Mouse (Mus musculus): ENCODE measurements around the gene Mertk. TPM values are rescaled to one million over a fixed set of nuclear protein-coding genes. Genes with fewer than 3 reads are reported as not detected.

The Mertk gene
- polyA plus RNA-seq, 2 experiments, result 3.1 to 3.2 TPM

DNA sequence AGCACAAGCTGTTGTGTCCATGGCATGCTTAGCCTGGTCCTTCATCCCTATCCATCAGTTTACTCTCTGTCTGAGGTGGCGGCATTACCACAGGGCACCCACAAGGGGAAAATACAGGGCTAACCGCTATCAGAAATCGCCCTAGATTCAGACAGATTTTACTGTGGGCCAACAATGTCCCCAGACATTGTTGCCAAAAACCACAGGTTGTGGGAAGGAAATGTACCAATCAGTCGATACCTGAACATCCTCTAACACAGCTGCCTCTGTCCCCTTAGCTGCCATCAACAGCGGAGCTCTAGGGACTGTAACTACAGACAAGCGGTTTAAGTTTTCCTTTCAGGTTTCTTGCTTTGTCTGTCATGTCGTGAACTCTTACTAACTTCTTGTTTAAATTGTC, 86.1 kb downstream of the Mertk start:
- no peak overlapping the region for H3K27ac ChIP-seq
- DNase-seq (ENCODE audit: low read depth in 3 of 3, low spot score in 3 of 3) (no peak), ATAC-seq (ENCODE audit: insufficient read depth) (no peak)
- TF ChIP-seq CTCF (IDR thresholded peaks at IDR 0.05; ENCODE audit: low read depth) (no peak), EP300 (IDR thresholded peaks at IDR 0.05; ENCODE audit: low read depth) (no peak)
- WGBS (ENCODE audit: insufficient replicate concordance), result 69% methylated on average over 7 of the region's 7 CpGs
- no peaks in the 10 kb centered on the region for H3K4me1 ChIP-seq (replicated peaks; ENCODE audit: control insufficient read depth in 2 of 2, insufficient read depth in 2 of 2, low read length in 1 of 2)
- no peak overlapping the region for H3K9ac ChIP-seq (replicated peaks)
- no peaks in the 10 kb centered on the region for H3K9me3 ChIP-seq (ENCODE audit: control insufficient read depth, low read length)
- no peaks in the 10 kb centered on the region for H3K36me3 ChIP-seq (replicated peaks; ENCODE audit: control insufficient read depth, insufficient read depth, low read depth)
- no peaks in the 10 kb centered on the region for H3K27me3 ChIP-seq (ENCODE audit: control insufficient read depth, insufficient read depth, low read length)
- H3K4me2 ChIP-seq (ENCODE audit: low read depth), result no peak overlapping the region
- H3K4me3 ChIP-seq (ENCODE audit: insufficient read depth in 1 of 2, low read depth in 2 of 2, low read length in 2 of 2), result no peak overlapping the region

DNA sequence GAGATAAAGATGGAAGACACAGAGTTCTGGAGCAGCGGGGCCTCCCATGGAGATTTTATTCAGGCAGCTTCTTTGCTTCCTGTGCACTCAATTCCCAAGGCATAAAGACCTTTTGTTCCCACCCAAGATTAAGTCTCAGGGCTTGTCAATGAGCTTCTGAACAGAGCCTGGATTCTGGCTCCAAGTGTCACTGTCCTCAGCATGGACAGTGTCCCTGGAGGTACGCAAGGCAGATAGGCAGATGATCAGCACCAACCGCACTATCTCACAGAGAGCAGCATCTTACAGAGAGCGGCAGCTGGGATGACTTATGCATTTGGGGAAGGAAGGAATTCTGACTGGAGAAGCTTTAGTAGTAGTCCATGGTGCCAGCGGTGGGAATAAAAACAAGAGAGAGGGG, 87.6 kb downstream of the Mertk start:
- WGBS (ENCODE audit: insufficient replicate concordance), result 68% methylated on average over 5 of the region's 5 CpGs
- H3K4me3 ChIP-seq (ENCODE audit: insufficient read depth in 1 of 2, low read depth in 2 of 2, low read length in 2 of 2), result no peak overlapping the region

DNA sequence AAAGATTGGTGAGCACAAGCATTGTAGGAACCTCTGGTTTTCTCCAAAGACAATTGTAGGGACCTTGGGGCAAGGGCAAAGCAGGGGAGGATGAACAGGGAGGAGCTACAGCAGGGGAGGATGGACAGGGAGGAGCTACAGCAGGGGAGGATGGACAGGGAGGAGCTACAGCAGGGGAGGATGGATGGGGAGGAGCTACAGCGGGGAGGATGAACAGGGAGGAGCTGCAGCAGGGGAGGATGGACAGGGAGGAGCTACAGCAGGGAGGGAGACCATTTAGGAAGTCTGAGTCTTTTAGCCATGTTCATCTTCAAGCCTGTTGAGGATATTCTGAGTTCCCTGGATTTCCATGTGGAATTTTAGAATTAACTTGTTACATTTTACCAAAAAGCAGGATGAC, 88.0 kb downstream of the Mertk start:
- no peaks in the 10 kb centered on the region for H3K9me3 ChIP-seq (ENCODE audit: control insufficient read depth, low read length)
- ATAC-seq (ENCODE audit: insufficient read depth) (no peak), DNase-seq (ENCODE audit: low read depth in 3 of 3, low spot score in 3 of 3) (no peak)
- no peaks in the 10 kb centered on the region for H3K4me1 ChIP-seq (replicated peaks; ENCODE audit: control insufficient read depth in 2 of 2, insufficient read depth in 2 of 2, low read length in 1 of 2)
- no peaks in the 10 kb centered on the region for H3K27me3 ChIP-seq (ENCODE audit: control insufficient read depth, insufficient read depth, low read length)
- no peak overlapping the region for H3K4me2 ChIP-seq (ENCODE audit: low read depth)
- TF ChIP-seq CTCF (IDR thresholded peaks at IDR 0.05; ENCODE audit: low read depth), result no peak
- TF ChIP-seq EP300 (IDR thresholded peaks at IDR 0.05; ENCODE audit: low read depth), result no peak
- WGBS (ENCODE audit: insufficient replicate concordance), result 55% methylated on average over 1 of the region's 1 CpGs
- no peak overlapping the region for H3K9ac ChIP-seq (replicated peaks)
- H3K4me3 ChIP-seq (ENCODE audit: insufficient read depth in 1 of 2, low read depth in 2 of 2, low read length in 2 of 2), result no peak overlapping the region
- no peak overlapping the region for H3K27ac ChIP-seq
- H3K36me3 ChIP-seq (replicated peaks; ENCODE audit: control insufficient read depth, insufficient read depth, low read depth), result no peaks in the 10 kb centered on the region

More for the DNA sequence above, 87.6 kb downstream of the Mertk start:
- ATAC-seq (ENCODE audit: insufficient read depth), result no peak
- Histone ChIP-seq H3K9ac (replicated peaks) (no peak overlapping the region), H3K27ac (no peak overlapping the region), H3K4me2 (ENCODE audit: low read depth) (no peak overlapping the region), H3K4me1 (replicated peaks; ENCODE audit: control insufficient read depth in 2 of 2, insufficient read depth in 2 of 2, low read length in 1 of 2) (no peaks in the 10 kb centered on the region), H3K36me3 (replicated peaks; ENCODE audit: control insufficient read depth, insufficient read depth, low read depth) (no peaks in the 10 kb centered on the region), H3K27me3 (ENCODE audit: control insufficient read depth, insufficient read depth, low read length) (no peaks in the 10 kb centered on the region), H3K9me3 (ENCODE audit: control insufficient read depth, low read length) (no peaks in the 10 kb centered on the region)
- DNase-seq (ENCODE audit: low read depth in 3 of 3, low spot score in 3 of 3), result no peak
- TF ChIP-seq EP300 (IDR thresholded peaks at IDR 0.05; ENCODE audit: low read depth), result no peak
- TF ChIP-seq CTCF (IDR thresholded peaks at IDR 0.05; ENCODE audit: low read depth), result no peak

DNA sequence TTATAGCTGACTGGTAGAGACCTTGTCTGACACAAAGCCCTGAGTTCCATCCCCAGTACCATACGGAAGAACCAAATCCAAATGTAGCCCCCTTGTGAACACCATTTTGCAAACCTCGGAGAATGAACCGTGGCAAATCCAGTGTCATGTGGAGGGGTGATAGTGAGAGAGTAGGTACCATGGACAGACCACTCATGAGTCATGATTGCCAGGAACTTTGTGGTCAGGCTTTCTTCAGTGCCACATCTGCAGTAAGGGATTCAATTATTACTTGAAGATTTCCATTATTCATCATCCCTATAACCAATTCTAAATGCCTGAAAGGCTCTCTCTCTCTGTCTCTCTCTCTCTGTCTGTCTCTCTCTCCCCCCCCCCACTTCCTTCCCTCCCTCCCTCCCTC, 89.0 kb downstream of the Mertk start:
- Histone ChIP-seq H3K36me3 (replicated peaks; ENCODE audit: control insufficient read depth, insufficient read depth, low read depth) (no peaks in the 10 kb centered on the region), H3K4me2 (ENCODE audit: low read depth) (no peak overlapping the region), H3K4me3 (ENCODE audit: insufficient read depth in 1 of 2, low read depth in 2 of 2, low read length in 2 of 2) (no peak overlapping the region), H3K27me3 (ENCODE audit: control insufficient read depth, insufficient read depth, low read length) (no peaks in the 10 kb centered on the region), H3K9me3 (ENCODE audit: control insufficient read depth, low read length) (no peaks in the 10 kb centered on the region), H3K4me1 (replicated peaks; ENCODE audit: control insufficient read depth in 2 of 2, insufficient read depth in 2 of 2, low read length in 1 of 2) (no peaks in the 10 kb centered on the region), H3K27ac (no peak overlapping the region), H3K9ac (replicated peaks) (no peak overlapping the region)
- 48% methylated on average over 3 of the region's 3 CpGs for WGBS (ENCODE audit: insufficient replicate concordance)
- ATAC-seq (ENCODE audit: insufficient read depth) (no peak), DNase-seq (ENCODE audit: low read depth in 3 of 3, low spot score in 3 of 3) (no peak)
- TF ChIP-seq EP300 (IDR thresholded peaks at IDR 0.05; ENCODE audit: low read depth) (no peak), CTCF (IDR thresholded peaks at IDR 0.05; ENCODE audit: low read depth) (no peak)

DNA sequence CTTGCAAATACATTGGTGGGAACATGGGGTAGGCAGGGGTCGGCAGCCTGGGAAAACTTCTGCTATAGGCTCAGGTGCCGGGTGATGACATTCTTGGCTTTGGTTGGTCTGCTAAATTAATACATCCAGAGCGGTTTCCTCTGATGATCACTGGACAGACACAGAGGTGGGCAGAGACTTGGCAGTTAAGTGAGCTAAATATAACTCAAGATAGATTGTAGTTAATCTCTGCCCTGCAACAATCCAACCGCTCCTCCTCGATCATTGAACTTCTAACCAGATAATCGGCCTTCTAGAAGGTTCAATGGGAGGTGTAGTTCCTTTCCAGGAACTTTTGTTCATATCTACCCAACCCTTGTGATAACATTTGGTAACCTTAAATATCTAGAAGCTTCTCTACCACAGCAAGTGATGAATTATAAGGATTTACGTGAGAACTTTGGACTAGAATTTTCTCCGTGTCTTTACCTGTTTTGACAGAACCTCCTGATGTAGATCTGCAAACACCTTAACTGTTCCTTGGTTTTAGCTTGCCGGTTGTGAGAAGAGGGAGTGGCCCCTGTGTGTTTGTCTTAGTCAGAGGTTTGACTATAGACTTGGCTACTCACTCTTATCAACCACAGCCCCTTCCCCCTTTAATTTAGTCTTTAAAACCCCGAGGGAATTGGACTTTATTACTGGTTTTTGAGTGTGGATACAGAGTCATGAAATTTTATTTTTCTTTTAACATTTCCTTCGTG, 92.3 kb downstream of the Mertk start:
- H3K4me3 ChIP-seq (ENCODE audit: insufficient read depth in 1 of 2, low read depth in 2 of 2, low read length in 2 of 2), result no peak overlapping the region

More for the DNA sequence above, 92.3 kb downstream of the Mertk start:
- Histone ChIP-seq H3K9ac (replicated peaks) (no peak overlapping the region), H3K4me1 (replicated peaks; ENCODE audit: control insufficient read depth in 2 of 2, insufficient read depth in 2 of 2, low read length in 1 of 2) (no peaks in the 10 kb centered on the region), H3K27ac (no peak overlapping the region), H3K4me2 (ENCODE audit: low read depth) (no peak overlapping the region), H3K9me3 (ENCODE audit: control insufficient read depth, low read length) (no peaks in the 10 kb centered on the region), H3K27me3 (ENCODE audit: control insufficient read depth, insufficient read depth, low read length) (no peaks in the 10 kb centered on the region), H3K36me3 (replicated peaks; ENCODE audit: control insufficient read depth, insufficient read depth, low read depth) (no peaks in the 10 kb centered on the region)
- TF ChIP-seq CTCF (IDR thresholded peaks at IDR 0.05; ENCODE audit: low read depth) (no peak), EP300 (IDR thresholded peaks at IDR 0.05; ENCODE audit: low read depth) (no peak)
- WGBS (ENCODE audit: insufficient replicate concordance), result 45% methylated on average over 11 of the region's 11 CpGs
- DNase-seq (ENCODE audit: low read depth in 3 of 3, low spot score in 3 of 3) (no peak), ATAC-seq (ENCODE audit: insufficient read depth) (no peak)

Measured in liver, embryonic 14.5 days (tissue).